Mouse (Mus musculus) right cerebral cortex, adult 18-20 months (tissue): ENCODE measurements at regions not wholly inside any gene's neighbourhood (a gene's known extent, or its start where the extent isn't known, plus 50 kb on each side); places are given as distances from the start of the nearest gene placed in this dataset.

ENCODE experiments used
- DNase-seq: peaks from one replicate; pipeline ENCODE4 v3.0.0; 2022; ENCODE audit warnings: mixed read lengths

GRCm38 (mm10) chr11:71414403-71415140 is 184.0 kb upstream of the Nlrp1b start:
- DNase-seq: no peak

DNA sequence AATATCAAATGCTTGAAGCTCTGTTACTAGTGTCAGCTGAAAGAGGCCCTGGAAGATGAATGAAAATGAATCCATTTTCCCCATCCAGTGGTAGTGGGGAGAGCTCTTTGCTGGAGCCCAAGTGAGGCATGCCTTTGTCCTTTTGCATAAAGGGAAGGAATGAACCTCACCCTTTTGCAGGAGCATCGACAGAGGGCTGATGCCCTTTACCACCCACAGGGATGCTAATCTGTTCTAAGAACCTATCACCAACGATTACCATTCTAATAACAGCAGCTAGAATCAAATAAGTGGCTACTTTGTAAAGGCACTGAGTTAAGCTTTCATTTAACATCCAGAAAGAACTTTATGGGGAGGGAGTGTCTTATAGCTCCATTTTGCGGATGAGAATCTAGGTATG is 184.9 kb upstream of the Nlrp1b start:
- DNase-seq: no peak

- DNase-seq: no peak
Measured at GRCm38 (mm10) chr11:71422291-71422840, 191.8 kb upstream of the Nlrp1b start.

GRCm38 (mm10) chr11:71423242-71423641 is 192.7 kb upstream of the Nlrp1b start:
- DNase-seq: no peak

- no peak for DNase-seq
Measured at GRCm38 (mm10) chr11:71424879-71425278, 194.3 kb upstream of the Nlrp1b start.

- no peak for DNase-seq
Measured at GRCm38 (mm10) chr11:71429739-71430138, 199.2 kb upstream of the Nlrp1b start.

DNA sequence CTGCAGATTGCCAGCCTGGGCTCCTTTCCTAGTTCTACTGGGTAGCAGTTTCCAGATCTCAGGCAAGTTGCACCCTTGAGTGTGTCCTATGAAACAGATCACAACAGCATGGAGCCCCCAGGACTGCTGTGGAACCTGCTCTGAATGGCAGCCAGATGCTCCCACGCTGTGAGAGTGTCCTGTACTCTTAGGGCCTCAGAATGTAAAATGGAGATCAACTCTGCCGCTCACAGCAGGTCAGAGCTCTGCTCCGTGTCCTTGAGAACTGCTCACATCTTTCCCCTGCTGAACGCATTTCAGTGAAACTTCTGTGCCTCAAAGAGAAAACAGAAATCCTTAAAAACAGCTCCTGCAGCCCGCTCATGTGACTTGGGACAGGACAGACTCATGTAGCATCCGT is 203.7 kb upstream of the Nlrp1b start:
- DNase-seq: no peak

DNA sequence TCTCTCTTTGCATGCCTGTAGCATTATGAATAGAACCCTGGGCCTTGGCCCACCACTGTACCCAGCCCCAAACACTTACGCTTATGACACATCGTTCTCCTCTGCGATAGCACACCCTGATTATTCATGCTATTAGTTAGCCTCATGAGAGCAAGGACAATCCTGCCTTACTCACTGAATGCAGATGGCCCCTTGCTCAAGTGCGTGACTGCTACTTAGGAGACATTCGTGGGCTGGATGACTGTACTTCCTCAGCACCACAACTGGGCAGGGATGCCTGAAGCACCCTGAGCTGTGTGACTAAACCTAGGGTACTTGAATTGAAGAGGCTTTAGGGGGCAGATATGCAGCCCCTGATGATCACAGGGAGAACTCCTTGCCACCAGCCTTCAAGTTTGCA is 204.4 kb upstream of the Nlrp1b start:
- no peak for DNase-seq

- DNase-seq: peak; percentile 52
Measured at GRCm38 (mm10) chr11:71435745-71436144, 205.2 kb upstream of the Nlrp1b start.

GRCm38 (mm10) chr11:71436335-71436734 is 205.8 kb upstream of the Nlrp1b start:
- no peak for DNase-seq

DNA sequence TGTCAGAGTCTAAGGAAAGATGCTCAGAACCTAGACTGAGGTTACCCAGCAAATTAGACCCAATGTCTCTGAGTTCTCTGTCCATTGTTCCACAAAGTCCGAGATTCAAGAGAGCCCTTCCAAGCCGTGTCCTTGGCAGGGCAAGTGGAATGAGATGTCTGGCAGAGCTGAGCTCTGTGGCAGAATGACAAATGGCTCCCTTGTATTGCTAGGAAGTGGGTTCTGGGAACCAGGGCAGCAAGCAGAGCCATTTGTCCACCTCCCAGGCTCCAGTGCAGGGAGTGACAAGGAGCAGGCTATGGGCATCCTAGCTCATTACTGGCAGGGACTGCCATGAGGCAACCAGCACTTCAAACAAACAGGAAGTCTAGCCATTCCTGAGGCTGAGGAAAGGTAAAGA is 206.3 kb upstream of the Nlrp1b start:
- DNase-seq: peak; percentile 71

GRCm38 (mm10) chr11:71439871-71440270 is 209.3 kb upstream of the Nlrp1b start:
- peak; percentile 51 for DNase-seq

DNA sequence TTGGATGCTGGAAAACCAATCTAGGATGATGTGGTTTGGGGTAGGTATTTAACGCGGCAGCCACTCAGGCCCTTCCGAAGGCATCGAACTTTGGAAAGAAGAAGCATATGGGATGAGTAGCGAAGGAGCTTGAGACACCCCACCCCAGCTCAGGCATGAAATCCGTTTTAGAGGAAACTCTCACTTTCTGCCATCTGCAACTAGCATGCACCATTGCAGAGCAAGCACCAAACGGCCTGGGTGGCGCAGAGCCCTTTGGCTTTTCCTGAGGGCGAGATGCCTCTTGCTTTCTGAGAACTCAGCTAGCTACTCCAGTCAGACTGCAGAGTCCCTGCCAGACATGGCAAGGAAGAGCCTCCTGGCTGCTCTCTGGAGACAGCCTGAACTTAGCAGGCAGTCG is 209.9 kb upstream of the Nlrp1b start:
- DNase-seq: no peak

- no peak for DNase-seq
Measured at GRCm38 (mm10) chr11:71444056-71444455, 213.5 kb upstream of the Nlrp1b start.

DNA sequence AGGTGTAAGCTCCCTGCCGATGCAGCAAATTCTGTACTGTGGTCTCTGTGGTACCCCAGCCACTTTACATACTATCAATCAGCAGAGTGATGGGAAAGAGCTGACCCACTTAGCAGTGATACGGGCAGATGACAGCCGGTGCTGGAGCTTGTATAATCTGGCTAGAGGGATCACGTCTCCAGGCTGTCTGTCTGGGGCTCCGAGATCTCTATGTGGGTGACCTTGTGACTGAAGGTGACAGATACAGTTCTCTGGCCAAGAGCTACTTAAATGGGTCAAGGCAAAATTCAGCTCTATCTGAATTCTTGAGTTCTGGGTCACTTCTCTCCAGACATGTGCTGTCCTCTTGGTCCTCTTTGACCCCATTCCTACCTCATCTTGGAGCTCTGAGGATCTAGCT is 216.1 kb upstream of the Nlrp1b start:
- no peak for DNase-seq

- no peak for DNase-seq
Measured at GRCm38 (mm10) chr11:71447841-71448745, 217.6 kb upstream of the Nlrp1b start.

DNA sequence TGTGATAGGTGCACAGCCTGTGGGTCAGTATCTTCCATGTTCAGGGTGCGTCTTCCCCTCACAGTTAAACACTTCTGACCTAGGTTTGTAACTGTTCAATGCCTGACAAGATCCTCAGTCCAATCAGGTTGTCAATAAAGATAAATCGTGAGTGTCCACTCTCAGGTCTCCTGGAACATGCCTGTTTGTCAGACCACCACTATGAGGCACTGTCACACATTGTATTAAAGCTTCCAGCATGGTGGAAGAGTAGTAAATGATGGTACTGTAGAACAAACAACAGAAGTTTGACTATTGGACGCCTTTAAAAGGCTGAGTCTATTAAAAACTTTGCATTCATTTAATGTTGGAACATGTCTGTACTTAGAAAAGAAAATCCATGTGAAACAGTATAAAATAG is 249.6 kb upstream of the Nlrp1b start:
- DNase-seq: no peak

GRCm38 (mm10) chr11:71497863-71498262 is 251.9 kb upstream of the Wscd1 start:
- no peak for DNase-seq

GRCm38 (mm10) chr11:71498299-71498698 is 251.4 kb upstream of the Wscd1 start:
- DNase-seq: no peak

GRCm38 (mm10) chr11:71502156-71502555 is 247.6 kb upstream of the Wscd1 start:
- no peak for DNase-seq

DNA sequence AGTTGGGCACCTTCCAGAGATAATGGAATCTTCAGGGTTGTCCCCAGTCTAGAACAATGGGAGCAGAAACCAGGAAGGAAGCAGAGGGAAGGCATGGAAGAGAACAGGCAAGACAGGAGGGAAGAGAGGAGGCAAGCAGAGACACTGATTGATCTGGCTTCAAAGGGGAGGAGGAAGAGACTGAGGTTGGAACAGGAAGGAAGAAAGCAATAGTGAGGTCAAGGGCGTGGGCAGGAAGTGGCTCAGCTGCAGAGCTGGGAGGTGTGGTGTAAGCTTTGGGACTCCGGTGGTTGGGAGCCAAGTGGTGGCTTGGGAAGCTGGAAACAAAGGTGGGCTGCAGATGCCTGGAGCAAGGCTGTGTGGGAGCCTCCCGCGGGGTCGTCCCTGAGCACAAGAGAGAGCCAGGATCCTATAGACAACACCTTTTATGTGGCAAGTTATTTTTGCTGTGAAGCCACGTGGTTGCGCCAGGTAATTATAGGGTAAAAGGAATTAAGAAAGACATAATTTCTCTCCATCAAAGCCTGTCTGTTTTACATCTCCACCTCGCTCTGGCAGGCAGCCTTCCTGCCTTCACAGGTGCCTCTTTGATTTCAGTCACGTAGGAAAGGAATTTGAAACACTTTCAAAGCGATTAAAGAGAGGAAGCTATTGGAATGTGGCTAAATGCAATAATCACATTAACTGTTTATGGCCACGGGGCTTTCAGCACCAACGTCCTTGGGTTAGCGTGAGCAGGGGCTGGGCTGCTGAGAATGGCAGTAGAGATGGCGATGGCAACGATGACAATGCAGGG is 237.3 kb upstream of the Wscd1 start:
- peak; percentile 3 for DNase-seq

GRCm38 (mm10) chr11:71513067-71513350 is 236.7 kb upstream of the Wscd1 start:
- DNase-seq: no peak

DNA sequence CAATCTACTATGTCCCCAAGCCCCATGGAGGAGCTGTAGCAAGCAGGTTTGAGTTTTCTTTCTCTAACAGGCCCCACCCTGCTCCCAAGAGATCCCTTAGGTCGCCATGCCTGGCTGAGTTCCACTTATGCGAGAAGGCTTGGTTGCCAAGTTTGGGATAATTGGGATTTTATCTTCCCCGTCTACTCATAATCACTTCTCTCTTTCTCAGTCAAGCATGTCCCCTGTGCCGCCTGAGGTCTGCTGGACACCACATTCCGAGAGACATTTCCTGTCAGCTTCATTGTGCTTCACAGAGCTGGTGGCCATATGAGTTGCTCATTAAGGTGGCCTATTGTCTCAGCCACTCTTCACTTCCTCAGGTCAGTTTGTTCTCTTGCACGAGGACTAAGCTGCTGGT is 234.5 kb upstream of the Wscd1 start:
- DNase-seq: no peak
